Mouse (Mus musculus): Measurements from ENCODE around the gene Clasrp.

DNA sequence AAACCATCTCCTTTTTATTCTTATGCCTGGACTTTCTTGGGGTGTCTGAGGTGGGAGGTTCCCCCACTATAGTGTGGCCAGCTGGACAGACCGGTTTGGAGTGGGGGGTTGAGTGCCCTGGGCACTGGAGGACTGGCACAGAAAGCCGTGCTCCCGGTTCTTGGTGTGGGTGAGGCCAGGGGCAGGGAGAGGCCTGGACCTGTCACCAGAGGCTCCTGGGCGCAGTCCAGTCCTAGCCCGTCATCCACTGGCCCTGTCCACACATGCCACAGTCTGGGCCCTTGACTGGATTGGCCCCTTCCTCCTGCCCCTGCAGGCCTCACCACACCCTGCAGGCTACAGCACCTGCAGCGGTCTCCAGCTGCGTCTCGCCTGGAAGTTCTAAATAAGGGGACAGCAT is 23.7 kb downstream of the Clasrp start:
- no peak for TF ChIP-seq POLR2A (IDR thresholded peaks at IDR 0.05; ENCODE audit: low read depth, low read length)
- TF ChIP-seq CTCF (conservative IDR thresholded peaks at IDR 0.05; ENCODE audit: insufficient read depth, insufficient read length, low read depth, low read length): no peak
